Mouse (Mus musculus) embryo, embryonic 9.5 days (tissue): ENCODE data around the gene Ldb3.

Source experiments
- DNase-seq: peaks from one replicate; pipeline ENCODE4 v3.0.0-alpha.2; 2017; ENCODE audit errors: extremely low spot score

The Ldb3 gene

DNA sequence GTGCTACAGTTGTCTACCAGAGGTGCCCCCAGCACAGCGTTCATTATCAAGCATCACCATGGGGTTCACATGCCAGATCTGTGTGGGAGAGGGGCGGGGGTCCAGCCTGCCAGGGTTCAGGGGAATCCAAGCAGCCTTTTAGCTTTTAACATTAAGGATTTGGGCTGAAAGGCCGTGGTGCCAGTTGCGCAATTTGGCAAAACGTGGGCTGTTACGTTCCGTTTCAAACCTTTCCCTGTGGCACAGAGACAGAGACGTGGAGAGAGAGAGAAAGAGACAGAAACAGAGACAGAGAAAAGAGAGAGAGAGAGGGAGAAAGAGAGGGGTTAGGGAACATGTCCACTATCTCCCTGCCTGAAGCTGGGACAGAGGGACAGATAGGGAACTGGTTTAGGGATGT lies 26.8 kb downstream of the Ldb3 start:
- no peak for DNase-seq

DNA sequence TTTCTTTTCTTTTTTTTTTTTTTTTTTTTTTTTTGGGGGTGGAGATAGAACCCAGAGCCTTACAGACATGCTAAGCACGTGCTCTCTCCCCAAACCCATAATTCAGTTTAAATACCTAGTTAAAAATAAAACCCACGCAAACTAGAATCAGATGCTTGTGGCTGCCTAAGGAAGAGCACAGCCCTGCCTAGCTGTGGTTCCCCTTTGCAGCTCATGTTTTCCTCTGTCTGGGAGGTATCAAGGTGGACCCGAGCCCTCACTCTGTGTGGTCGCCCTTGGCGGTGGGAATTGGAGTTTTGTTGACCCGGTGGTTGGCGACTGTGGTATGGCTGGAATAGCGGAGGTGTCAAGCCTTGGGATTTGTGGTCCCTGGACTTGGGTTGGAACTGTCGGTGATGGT lies 29.5 kb downstream of the Ldb3 start:
- no peak for DNase-seq

DNA sequence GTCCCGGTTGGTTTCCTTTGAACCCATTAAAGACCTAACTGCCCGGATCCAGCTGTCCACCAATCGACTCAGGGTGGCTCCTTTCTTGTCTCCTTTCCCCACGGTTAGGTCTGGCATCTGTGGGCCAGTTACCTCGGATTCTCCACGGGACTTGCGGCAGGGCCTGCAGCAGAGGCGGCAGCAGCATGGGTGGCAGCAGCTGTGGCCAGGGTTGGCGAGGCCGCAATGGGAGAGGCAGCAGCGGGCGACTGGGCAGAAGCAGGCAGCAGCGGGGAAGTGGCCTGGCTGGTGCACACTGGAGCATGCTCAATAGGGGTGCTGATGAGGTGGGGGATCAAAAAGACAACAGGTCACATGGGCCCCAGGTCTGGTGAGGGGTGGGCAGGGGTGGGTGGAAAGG lies 33.3 kb downstream of the Ldb3 start:
- DNase-seq: no peak

DNA sequence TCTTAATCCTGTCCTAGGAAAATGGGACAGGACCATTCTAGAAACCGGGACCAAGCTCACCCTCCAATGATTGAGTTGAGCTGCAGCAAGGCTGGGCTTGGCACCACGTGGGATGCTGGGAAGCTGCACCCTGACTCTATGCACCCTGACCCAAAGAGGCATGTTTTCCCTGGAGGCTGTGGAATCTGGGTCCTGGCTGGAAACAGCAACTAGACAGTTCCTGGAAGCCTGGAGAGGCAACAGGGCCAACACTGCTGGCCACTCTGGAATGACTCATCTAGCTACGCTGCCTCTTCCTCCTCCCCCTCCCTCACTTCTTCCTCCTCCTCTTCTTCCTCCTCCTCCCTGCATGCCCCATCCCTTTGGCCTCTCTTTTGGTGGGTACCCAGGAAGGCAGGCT lies 34.4 kb downstream of the Ldb3 start:
- no peak for DNase-seq

DNA sequence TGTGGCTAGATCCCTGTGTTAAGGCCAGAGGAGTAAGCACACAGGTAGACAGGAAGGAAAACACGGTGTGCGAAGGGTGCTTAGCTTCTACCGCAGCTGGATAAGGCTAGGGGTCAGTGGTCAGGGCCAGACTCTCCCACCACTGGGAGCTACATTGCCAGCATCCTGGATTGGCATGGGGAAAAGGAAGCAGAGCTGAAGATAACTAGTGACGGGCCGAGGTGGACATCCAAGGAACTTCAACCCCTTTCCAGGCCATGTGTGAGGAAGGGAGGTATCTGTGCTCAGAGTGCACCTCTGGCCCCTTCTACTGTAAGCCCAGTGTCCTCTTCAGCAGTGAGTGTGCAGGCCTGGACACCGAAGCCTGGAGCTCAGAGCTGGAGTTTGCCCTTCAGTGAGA lies 35.0 kb downstream of the Ldb3 start:
- no peak for DNase-seq

DNA sequence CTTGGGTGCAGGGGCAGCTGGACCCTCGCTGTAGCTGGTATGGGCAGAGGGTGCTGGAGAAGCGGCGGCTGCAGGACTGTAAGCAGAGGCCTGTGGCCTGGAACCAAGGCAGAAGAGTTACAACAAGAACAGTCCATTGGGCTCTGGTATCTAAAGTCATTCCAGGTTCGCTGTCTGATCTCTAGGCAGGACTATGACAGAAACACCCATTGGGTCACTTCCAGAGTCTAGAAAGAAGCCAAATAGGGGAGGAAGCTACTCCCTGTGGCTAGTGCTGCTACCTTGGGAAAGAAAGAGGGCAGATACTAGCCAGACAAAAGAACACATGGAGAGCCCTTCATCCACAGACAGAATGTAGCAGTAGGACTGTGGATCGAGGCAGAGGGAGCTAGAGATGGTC lies 36.3 kb downstream of the Ldb3 start:
- DNase-seq: no peak

DNA sequence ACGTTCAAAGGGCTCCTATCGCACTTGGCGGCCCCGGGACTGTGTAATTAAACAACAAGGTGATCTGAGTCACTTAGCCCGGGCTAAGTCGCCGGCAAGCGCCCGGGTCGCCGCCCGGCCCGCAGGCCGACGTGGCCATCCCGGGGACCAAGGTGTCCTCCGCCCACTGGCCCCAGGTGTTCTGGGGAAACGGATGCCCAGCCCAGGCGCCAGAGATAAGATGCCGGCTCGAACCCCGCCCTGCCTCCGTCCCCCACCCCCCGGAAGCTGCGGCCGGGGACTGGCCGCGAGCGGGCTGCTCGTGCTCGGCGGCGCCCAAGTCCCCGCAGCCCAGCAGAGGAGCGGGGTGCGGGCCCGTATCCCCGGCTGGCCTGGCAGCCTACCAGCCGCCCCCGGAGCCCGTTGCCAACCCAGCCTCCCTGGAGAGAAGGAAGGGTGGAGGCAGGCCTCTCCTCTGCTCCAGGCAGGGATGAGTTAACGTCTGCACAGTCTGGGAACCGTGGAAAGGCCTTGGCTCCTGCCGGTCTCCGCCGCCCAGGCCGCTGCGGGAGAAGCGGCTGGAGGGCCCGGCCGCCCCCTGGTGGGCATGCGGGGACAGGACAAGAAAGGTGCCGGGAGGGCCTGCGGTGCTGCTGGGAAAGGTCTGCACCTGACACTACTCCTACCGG lies 39.3 kb downstream of the Ldb3 start:
- peak; percentile 90 for DNase-seq

DNA sequence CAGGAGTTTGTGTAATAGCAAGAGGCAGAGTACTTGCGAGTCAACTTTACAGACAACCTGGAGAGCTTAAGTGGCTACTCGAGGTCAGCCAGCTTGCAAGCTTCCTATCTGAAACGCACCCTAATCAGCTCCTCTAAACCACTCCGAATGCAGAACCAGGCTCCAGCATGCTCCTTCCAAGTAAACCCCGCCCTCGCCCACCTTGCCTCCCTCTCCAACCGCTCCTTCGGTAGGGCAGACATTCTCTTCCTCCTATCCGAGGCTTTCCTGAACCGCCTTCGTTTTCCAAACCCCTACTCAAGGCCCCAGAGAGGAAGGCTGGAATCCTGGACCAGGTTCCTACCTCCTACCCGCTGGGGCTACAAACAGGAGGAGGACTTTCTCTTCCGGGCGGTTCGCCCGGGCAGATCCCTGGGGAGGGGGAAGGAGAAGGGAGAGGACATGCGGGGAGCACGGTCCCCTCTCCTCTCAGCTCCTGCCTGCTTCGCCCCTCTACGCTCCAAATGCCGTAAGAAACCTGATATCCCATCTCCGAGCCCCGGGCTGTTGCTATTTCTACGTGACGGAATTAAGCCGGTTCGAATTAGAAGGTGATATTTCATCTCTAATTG lies 40.0 kb downstream of the Ldb3 start:
- DNase-seq: peak; percentile 77

DNA sequence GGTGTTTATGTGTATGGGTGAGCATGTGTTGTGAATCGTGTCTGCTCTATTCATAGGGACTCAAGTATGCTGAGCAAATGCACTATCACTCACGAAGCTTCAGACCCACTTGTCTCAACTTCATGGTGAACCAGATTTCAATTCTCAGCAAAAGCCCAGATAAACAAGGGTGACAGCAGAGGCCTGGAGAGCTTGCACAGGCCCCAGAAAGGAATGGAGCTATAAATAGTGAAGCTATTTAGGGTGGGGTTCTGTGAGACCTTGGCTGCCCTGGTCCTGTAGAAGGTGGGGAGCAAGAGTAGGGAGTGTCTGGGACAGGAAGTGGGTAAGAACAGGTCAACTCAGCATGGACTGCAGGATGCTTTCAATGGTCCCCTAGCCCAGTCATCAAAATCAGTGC lies 43.9 kb downstream of the Ldb3 start:
- DNase-seq: no peak

DNA sequence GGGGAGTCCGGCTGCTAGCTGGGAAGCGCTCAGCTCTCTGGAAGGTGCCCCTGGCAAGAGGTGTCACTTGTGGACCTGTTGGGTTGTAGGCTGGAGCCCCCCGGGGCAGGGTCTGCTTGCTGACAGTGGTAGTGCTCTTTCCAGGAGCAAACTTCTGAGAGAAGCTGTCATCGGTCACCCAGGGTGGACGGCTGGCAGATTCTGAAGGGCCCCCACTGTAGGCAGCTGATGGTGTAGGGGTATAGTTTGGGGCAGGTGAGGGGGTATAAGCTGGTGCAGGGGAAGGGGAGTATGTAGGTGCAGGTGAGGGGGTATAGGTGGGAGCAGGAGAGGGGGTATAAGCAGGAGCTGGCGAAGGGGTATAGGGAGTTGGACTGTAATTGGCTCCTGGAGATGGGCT lies 44.5 kb downstream of the Ldb3 start:
- no peak for DNase-seq

DNA sequence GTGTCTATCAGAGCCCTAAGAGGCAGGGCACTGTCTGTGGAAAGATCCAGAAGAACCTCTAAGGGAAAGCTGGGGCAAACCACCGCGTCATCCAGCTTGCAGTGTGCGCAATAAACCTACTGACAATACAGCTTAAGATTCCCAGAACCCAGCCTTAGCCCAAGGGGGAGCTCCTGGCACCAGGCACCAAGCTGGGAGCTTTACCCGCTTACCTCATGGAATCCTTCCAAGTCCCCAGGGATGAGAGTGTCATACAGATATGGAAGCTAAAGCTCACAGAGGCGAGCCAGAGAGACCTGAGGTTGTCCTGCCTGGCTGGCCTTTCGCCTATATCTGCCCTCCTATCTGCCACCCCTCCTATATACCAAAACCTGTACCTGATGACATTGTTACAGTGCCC lies 44.9 kb downstream of the Ldb3 start:
- DNase-seq: no peak

DNA sequence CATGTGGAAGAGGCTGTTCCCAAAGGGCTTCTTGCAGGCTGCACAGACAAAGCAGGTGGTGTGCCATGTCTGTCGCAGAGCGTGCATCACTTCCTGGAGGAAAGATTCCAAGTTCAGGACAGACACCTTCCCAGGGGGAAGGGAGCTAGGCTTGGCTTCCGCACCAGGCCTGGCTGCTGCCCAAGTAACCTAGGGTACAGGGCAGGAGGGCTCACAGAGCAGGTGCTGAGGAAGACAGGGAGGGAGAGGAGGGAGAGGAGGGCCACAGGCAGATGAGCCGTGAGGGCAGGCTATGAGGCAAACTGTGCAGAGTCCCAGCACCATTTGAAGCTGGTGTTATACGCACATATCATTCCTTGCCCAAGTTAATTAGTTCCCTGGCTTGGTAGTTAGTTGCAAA lies 46.6 kb downstream of the Ldb3 start:
- DNase-seq: no peak

DNA sequence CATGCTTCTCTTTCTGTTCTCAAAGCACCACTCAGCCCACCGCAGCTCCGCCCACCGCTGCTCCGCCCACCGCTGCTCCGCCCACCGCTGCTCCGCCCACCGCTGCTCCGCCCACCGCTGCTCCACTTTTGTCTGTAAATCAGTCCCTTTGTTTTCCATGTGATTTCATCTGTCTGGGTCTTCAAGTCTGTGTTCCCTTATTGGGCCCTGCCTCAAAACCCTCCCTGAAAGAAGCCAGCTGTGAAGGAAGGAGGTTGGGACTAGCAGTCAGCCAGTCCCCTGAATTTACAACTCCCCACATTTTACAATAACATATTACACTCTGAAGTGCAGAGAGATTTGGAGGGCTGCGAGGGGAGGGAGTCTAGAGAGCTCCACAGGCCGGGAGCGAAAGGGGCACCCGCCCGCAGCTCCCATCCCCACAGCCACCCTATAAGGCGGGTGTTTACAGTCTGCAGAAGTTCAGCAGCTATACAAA lies 47.8 kb downstream of the Ldb3 start:
- DNase-seq: peak; percentile 54

DNA sequence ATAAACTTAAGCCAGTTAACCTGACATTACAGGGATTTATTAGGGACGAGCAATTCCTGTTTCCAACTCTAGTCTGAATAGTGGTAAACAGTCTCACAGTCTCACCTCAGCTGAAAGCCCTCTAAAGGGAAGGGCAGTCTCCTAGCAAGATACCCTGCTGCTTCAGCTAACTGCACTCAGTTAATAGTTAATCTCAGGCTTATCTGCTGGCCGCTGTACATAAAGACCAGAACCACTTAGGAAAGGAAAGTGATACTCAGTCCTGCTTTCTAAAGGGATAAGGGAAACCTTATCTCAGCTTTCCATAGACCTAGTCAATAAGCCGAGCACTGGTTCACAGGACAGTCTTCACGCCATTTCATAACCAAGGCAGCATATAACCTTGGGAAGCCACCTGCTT lies 52.6 kb downstream of the Ldb3 start:
- DNase-seq: no peak

DNA sequence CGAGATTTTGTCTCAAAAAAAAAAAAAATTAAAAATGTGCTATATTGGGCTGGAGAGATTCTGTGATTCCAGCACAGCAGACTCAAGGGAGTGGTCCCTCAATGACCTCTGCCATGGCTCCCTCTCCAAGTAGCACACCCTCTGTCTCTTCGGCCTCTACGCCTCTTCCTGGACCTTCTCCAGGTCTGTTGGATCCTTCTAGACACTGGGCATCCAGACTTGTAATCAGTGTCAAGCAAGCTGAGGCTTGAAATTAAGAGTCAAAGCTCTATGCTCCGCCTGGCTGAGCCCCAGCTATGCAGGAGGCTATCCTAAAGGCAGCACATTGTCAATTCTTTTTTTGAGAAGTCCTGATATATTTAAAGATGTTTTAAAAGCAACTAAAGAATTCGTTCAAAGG lies 54.9 kb downstream of the Ldb3 start:
- DNase-seq: no peak

DNA sequence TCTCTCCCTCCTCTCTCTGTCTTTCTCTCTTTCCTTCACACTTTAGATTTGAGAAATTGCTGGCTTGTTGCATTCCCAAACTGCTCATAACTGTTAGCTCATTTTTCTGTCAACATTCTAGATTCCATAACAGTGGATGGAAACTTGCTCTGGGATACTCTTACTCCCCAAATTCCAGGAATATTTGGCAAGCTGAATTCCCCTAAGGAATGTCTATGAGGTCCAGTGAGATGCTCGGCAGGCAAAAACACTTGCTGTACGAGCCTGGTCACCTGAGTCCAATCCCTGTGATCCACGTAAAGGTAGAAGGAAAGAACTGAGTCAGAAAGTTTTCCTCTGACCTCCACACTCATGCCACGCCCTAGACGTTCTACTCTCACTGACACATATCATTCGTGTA lies 55.9 kb downstream of the Ldb3 start:
- no peak for DNase-seq

DNA sequence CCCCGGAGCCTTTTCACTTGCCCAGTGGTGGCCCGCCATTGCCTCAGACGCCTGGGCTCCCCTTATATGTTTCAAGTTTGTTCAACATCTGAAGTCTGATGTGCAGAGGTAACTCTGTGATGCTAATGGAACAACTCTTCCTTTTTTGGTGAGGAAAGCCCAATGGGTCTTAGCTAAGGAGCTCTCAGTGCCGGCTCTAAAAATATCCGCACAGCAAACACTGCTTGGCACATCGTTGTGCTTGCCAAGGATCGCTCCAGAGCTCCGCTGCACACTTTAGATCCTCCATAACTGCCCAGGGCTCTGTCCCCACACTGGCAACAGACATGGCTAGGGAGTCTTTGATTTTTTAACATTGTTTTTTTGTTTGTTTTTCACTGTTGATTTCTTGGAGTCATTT lies 59.7 kb downstream of the Ldb3 start:
- no peak for DNase-seq

DNA sequence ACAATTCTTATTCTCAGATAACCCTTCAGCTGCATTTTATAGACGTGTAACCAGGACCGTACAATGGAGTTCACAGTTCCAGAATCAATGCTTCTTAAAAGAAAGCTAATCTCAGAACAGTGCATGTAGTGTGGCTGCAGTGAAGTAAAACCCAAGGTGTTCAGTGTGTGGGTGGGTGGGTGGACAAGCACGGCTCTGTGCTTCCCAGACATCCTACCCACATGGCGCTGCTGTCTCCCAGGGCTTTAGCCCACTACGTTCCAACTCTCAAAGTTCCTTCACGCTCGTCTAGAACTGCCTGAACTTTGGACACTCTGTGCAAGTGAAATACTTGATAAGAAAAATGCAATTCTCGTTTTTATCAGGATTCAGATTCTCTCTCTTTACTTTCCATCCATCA lies 65.8 kb downstream of the Ldb3 start, which contains the start of gene 9230112D13Rik:
9230112D13Rik (minus strand) TSS at position 101 of the 400 bp plus-strand sequence.
- DNase-seq: no peak

DNA sequence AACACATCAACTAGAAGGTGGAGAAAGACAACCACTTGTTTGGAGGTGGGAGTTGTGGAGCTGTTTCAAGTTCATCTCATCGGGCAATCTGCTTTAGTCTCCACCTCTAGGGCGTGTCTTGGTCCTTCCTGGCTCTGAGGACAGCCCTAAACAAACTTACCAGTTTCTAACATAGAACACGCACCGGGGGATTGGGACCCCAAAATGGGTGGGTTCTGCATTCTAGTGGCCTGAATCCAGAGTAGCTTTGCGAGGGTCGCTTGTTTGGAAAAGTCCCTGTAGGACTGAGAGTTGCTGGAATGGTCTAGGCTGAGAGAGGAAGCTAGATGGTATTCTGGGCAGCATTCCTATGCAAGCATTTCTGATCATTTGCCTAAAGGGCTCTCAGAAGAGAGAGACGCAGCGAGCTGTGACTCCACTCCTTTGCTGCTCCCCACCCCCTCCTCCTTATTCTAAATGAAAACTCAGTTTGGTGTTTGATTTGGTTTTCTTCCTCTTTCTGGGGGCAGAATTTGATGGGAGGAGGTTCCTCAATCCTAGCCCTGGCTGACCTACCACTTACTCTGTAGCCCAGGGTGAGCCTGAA lies 70.4 kb downstream of the Ldb3 start:
- no peak for DNase-seq

DNA sequence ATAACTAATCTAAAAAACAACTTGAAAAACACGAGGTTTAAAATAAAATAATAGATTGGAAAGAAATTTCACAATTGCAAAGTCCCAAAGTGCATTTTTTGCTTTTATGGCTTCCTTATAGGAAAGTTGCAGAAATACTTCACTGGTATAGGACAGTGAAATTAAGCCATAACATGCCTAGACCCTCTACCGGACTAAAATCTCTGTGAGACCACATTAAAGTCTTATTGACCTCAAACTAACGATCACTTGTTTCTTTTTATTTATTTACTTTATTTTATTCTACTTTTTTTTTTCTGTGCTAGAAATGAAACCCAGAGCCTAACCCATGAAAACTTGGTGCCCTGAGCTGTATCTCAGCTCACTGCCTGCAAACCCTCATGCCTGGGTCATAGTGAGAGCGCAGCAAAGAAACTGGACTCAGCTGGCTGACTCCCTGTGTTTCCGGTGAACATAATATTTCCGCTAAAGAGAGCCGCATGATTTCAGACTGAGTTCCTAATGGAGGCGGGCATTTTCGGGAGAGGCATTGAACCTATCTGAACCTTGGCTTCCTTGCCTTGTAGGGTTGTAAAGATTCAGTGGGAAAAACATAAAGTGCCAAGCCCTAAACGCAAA lies 71.4 kb downstream of the Ldb3 start:
- no peak for DNase-seq

DNA sequence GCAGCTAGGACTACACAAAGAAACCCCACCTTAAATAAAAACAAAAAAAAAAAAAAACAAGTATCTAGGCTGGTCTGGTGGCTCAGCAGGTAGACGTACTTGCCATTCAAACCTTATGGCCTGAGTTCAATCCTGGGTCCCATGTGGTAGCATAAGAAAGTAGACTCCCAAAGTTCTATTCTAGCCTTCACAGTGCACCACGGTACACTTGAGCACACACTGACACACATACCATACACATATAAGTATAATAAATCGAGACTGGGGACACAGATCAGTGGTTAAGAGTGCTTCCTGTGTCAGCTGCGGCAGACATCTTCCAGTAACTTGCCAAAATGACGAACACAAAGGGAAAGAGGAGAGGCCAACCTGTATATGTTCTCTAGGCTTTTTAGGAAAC lies 72.6 kb downstream of the Ldb3 start:
- DNase-seq: no peak

DNA sequence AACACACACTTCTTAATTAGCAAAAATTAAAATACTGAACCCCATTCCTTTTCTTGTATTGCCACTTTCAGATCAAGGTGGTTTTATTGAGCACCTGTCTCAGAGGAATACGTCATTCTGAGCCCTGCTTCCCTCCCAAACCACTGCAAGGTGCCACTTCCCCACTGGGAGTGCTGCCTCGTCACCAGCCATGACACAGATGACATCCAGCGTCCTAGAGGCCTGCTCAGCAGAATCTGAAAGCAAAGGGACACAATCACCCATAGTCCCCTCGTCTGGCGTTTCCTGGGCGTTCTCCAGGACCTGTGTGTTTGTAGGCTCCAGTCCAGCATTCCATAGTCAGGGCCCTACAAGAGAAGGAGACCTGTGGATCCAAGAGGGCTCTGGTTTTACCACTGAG lies 74.4 kb downstream of the Ldb3 start:
- no peak for DNase-seq

DNA sequence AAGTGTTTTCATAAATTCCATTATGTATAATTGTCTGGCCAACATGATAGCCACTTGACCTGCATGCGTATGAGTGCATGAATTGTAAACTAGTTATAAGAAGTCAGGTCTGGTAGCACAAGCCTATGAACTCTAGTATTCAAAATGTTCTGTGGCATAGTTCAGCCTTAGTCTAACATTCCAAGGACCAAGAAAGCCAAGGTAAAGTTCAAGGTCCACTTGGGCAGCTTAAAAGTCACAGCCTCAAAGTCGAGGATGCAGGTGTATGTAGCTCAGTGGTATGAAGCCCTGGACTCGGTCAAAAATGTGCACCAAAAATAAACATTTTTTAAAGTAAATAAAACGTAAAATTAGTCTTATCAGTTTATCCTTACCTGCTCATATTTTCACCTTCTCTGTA lies 75.9 kb downstream of the Ldb3 start:
- DNase-seq: no peak
